Mouse (Mus musculus) activated CD4-positive, CD25-positive, alpha-beta regulatory T cell, adult 4 months (primary cell): Measurements from ENCODE around the gene Ube2r2. TPM values are rescaled to one million over a fixed set of nuclear protein-coding genes. Genes with fewer than 3 reads are reported as not detected.

Experiments
- ATAC-seq: one replicate; pipeline ENCODE4 v1.8.0; 2017
- polyA plus RNA-seq, 2 experiments: library from polyadenylated mRNA; unstranded; fragments of 100-300 nt; shearing (Covaris generic); gene quantifications; one replicate each; pipeline ENCODE4 v1.2.1; 2017

The Ube2r2 gene
- polyA plus RNA-seq, 2 experiments from 2014 or later = 25.6 to 25.8 TPM

GRCm38 (mm10) chr4:41124180-41124951 lies 11.2 kb upstream of the Ube2r2 start, which contains the start of gene Nol6:
Nol6 (minus strand) TSS chr4:41124455.
- ATAC-seq = peak; percentile 100

GRCm38 (mm10) chr4:41129406-41129805 lies 6.1 kb upstream of the Ube2r2 start:
- peak; percentile 86 for ATAC-seq

- no peak for ATAC-seq
Observed at GRCm38 (mm10) chr4:41129836-41130235, 5.7 kb upstream of the Ube2r2 start.

- no peak for ATAC-seq
Observed at GRCm38 (mm10) chr4:41132471-41132870, 3.1 kb upstream of the Ube2r2 start.

GRCm38 (mm10) chr4:41133529-41134291 lies 1.8 kb upstream of the Ube2r2 start:
- ATAC-seq = no peak

- ATAC-seq = peak; percentile 60
Observed at GRCm38 (mm10) chr4:41134935-41135710, 420 bp upstream of the Ube2r2 start.

- ATAC-seq = no peak
Observed at GRCm38 (mm10) chr4:41136454-41136805, 887 bp downstream of the Ube2r2 start.

GRCm38 (mm10) chr4:41136811-41137210 lies 1.3 kb downstream of the Ube2r2 start:
- no peak for ATAC-seq

GRCm38 (mm10) chr4:41140174-41140875 lies 4.8 kb downstream of the Ube2r2 start:
- ATAC-seq = no peak

GRCm38 (mm10) chr4:41142601-41143000 lies 7.1 kb downstream of the Ube2r2 start:
- ATAC-seq = no peak

- ATAC-seq = no peak
Observed at GRCm38 (mm10) chr4:41149891-41150290, 14.3 kb downstream of the Ube2r2 start.

GRCm38 (mm10) chr4:41151186-41151585 lies 15.6 kb downstream of the Ube2r2 start:
- no peak for ATAC-seq

GRCm38 (mm10) chr4:41153146-41153545 lies 17.6 kb downstream of the Ube2r2 start:
- ATAC-seq = no peak

- no peak for ATAC-seq
Observed at GRCm38 (mm10) chr4:41156961-41157360, 21.4 kb downstream of the Ube2r2 start.

GRCm38 (mm10) chr4:41158251-41158650 lies 22.7 kb downstream of the Ube2r2 start:
- no peak for ATAC-seq

- no peak for ATAC-seq
Observed at GRCm38 (mm10) chr4:41161232-41161631, 25.7 kb downstream of the Ube2r2 start.

- ATAC-seq = no peak
Observed at GRCm38 (mm10) chr4:41164974-41165373, 29.4 kb downstream of the Ube2r2 start.

- no peak for ATAC-seq
Observed at GRCm38 (mm10) chr4:41165693-41166475, 30.3 kb downstream of the Ube2r2 start.

- ATAC-seq = no peak
Observed at GRCm38 (mm10) chr4:41170970-41171369, 35.4 kb downstream of the Ube2r2 start.

- ATAC-seq = no peak
Observed at GRCm38 (mm10) chr4:41174631-41175030, 39.1 kb downstream of the Ube2r2 start.
